Mouse (Mus musculus) G1E (cell line): ENCODE data around the gene Tbx3.

Experiments used
- CTCF ChIP-seq: IDR thresholded peaks from 2 replicates; pipeline ENCODE4 v1.5.1; 2012; ENCODE audit warnings: low read depth, low read length, inconsistent platforms, mixed read lengths
- GATA1 ChIP-seq: IDR thresholded peaks from 2 replicates; pipeline ENCODE4 v1.6.1; 2012; ENCODE audit warnings: borderline replicate concordance, low read length, inconsistent platforms, mixed read lengths
- POLR2AphosphoS5 ChIP-seq: IDR thresholded peaks from 2 replicates; pipeline ENCODE4 v1.6.1; 2012; ENCODE audit warnings: low read depth, low read length, inconsistent platforms; ENCODE audit not compliant: insufficient replicate concordance

- TF ChIP-seq CTCF (no peak), GATA1 (no peak), POLR2AphosphoS5 (no peak)
Observed at GRCm38 (mm10) chr5:119662731-119663130, 7.7 kb upstream of the Tbx3 start.
